Mouse (Mus musculus): ENCODE results near the gene Rlim.

- TF ChIP-seq POLR2A (IDR thresholded peaks at IDR 0.05; ENCODE audit: control insufficient read depth, low read depth, low read length) (no peak), CTCF (IDR thresholded peaks at IDR 0.05; ENCODE audit: control insufficient read depth, insufficient read depth, insufficient replicate concordance, low read depth, low read length) (peak; percentile 44; the same call in 1 of the 2 replicates)
These were observed 66.3 kb downstream of the Rlim start for GRCm38 (mm10) chrX:103914790-103915189.

Measured in testis, adult 2 months (tissue).